Mouse (Mus musculus): ENCODE results near the gene Ranbp17.

GRCm38 (mm10) chr11:33197133-33197514 is 316.4 kb downstream of the Ranbp17 start:
- TF ChIP-seq POLR2A (IDR thresholded peaks at IDR 0.05; ENCODE audit: low read depth, low read length) = no peak
- TF ChIP-seq CTCF (conservative IDR thresholded peaks at IDR 0.05 in 1 of 2, IDR thresholded peaks at IDR 0.05 in 1 of 2; ENCODE audit: low read depth in 2 of 2, low read length in 2 of 2) = no peak
- no peak for TF ChIP-seq ZKSCAN1 (IDR thresholded peaks at IDR 0.05; ENCODE audit: borderline replicate concordance, low read depth, low read length)
- TF ChIP-seq ZNF384 (IDR thresholded peaks at IDR 0.05; ENCODE audit: low read depth, low read length) = no peak
- no peak for TF ChIP-seq GABPA (IDR thresholded peaks at IDR 0.05; ENCODE audit: insufficient replicate concordance, low read depth, low read length)
- no peak for TF ChIP-seq POLR2AphosphoS2 (IDR thresholded peaks at IDR 0.05; ENCODE audit: low read depth, low read length)
- TF ChIP-seq ZC3H11A (IDR thresholded peaks at IDR 0.05; ENCODE audit: low read depth, low read length) = no peak
